Mouse (Mus musculus) embryonic fibroblast, embryonic 13.5 days (primary cell): ENCODE results near the gene Soat2.
A peak's percentile ranks its signal among the peaks of the same experiment; 100 is the strongest.

Source experiments
- CTCF ChIP-seq: IDR thresholded peaks from 2 replicates; pipeline ENCODE4 v1.5.1; 2011; ENCODE audit warnings: mild to moderate bottlenecking, control low read depth, low read length, moderate library complexity, borderline replicate concordance; ENCODE audit not compliant: insufficient read depth
- POLR2A ChIP-seq: IDR thresholded peaks from 2 replicates; pipeline ENCODE4 v1.6.1; 2011; ENCODE audit warnings: low read depth, mild to moderate bottlenecking, control low read depth, low read length, moderate library complexity

DNA sequence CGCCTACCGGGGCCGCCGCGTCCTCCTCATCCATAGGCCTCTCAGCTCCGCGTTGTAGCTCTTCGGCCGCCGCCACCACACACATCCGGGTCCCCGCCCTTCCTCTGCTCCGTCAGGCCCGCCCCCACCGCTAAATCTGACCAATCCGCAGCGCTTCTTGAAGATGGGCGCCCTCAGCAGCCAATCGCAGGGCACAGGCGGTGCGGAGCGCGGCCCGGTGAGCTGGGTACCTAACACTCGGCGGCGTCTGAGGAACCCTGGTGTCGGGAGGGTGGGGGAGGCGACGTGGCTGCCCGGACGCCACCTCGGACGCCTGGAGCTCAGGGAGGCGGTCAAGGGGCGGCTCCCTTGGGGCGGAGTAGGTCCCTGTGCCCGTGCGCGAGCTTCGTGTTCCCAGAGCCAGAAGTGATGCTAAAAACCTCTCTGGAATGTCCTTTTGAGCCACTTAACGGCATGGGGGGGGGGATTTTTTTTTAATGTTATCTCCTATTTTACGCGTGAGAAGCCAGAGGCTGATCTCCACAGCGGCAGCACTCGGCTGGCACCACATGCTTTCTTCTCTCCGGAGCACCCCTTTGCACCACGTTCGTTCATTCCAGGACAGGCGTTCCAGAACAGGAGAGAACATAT lies 14.1 kb upstream of the Soat2 start, which contains the start of gene Spryd3:
- TF ChIP-seq CTCF (no peak), POLR2A (peak; percentile 73)
